Comparison of ENCODE assay signal across 8 mouse cellular contexts in the genomic region with DNA sequence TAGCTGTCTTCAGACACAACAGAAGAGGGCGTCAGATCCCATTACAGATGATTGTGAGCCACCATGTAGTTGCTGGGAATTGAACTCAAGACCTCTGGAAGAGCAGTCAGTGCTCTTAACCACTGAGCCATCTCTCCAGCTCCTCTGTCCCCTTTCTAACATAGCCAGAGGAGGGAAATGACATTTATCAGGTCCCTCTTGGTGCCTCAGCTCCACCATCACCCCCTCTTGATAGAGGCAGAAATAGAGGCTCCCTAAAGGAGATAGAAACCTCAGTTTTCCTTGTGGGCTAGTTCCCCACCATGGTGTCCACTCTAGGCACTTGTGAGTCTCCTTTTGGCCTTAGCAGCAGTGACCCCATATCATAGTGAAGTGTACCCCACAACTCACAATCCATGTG.
DNase-seq lines count a peak whose midpoint lies in the region; ATAC-seq and TF ChIP-seq lines count a peak whose summit lies in the region.
"Not testable (repeated sequence)": the region's sequence is repeated elsewhere in the genome, so short reads cannot be mapped to it uniquely, and the experiment has no call there.

No protein-coding gene starts in this region.

- H3K4me1 ChIP-seq in brown adipose tissue, adult 24 weeks (ENCODE audit: control insufficient read depth, insufficient read depth, insufficient read length, low read length), result peaks cover 66% of the 10 kb centered on the region
- peaks cover 55% of the 10 kb centered on the region for H3K4me1 ChIP-seq in forebrain, embryonic 13.5 days
- H3K4me1 ChIP-seq in heart, embryonic 14.5 days (ENCODE audit: control insufficient read depth in 2 of 2, insufficient read depth in 2 of 2, low read length in 2 of 2), result peaks cover 58 to 72% of the 10 kb centered on the region in 2 experiments
- peaks cover 14% of the 10 kb centered on the region for H3K4me1 ChIP-seq in hindbrain, postnatal 0 days (ENCODE audit: insufficient read depth, low read length)
- H3K4me1 ChIP-seq in liver, embryonic 14.5 days (replicated peaks; ENCODE audit: control insufficient read depth in 2 of 2, insufficient read depth in 2 of 2, low read length in 1 of 2), result peaks cover 60 to 64% of the 10 kb centered on the region in 2 experiments
- peaks cover 95% of the 10 kb centered on the region for H3K4me1 ChIP-seq in midbrain, embryonic 10.5 days
- peaks cover 65% of the 10 kb centered on the region for H3K4me1 ChIP-seq in stomach, embryonic 15.5 days

- H3K4me3 ChIP-seq in brown adipose tissue, adult 24 weeks (ENCODE audit: insufficient read depth, low read depth, low read length); forebrain, embryonic 13.5 days; heart, embryonic 14.5 days (ENCODE audit: control insufficient read depth in 1 of 2, insufficient read depth in 1 of 2, low read depth in 1 of 2, low read length in 2 of 2); hindbrain, postnatal 0 days (ENCODE audit: low read length); layer of hippocampus, adult 2 months; liver, embryonic 14.5 days (ENCODE audit: insufficient read depth in 1 of 2, low read depth in 2 of 2, low read length in 2 of 2); midbrain, embryonic 10.5 days; stomach, embryonic 15.5 days (replicated peaks): not testable (repeated sequence)

- 71% methylated on average over 1 of the region's 1 CpGs for WGBS in forebrain, embryonic 13.5 days
- WGBS in heart, embryonic 14.5 days, result 78% methylated on average over 1 of the region's 1 CpGs
- WGBS in hindbrain, postnatal 0 days, result 80% methylated on average over 1 of the region's 1 CpGs
- WGBS in liver, embryonic 14.5 days (ENCODE audit: insufficient replicate concordance), result 54% methylated on average over 1 of the region's 1 CpGs
- 82% methylated on average over 1 of the region's 1 CpGs for WGBS in midbrain, embryonic 10.5 days
- 68% methylated on average over 1 of the region's 1 CpGs for WGBS in stomach, embryonic 15.5 days

- not testable (repeated sequence) for H3K27me3 ChIP-seq in forebrain, embryonic 13.5 days; heart, embryonic 14.5 days (ENCODE audit: control insufficient read depth, insufficient read depth, low read length); hindbrain, postnatal 0 days (ENCODE audit: insufficient read depth, low read length); liver, embryonic 14.5 days (ENCODE audit: control insufficient read depth, insufficient read depth, low read length); stomach, embryonic 15.5 days (replicated peaks)
- H3K27me3 ChIP-seq in midbrain, embryonic 10.5 days (ENCODE audit: low read depth, poor library complexity, severe bottlenecking), result peaks cover 28% of the 10 kb centered on the region

- not testable (repeated sequence) for H3K36me3 ChIP-seq in forebrain, embryonic 13.5 days (ENCODE audit: poor library complexity, severe bottlenecking); heart, embryonic 14.5 days (ENCODE audit: control insufficient read depth, insufficient read depth, low read length); hindbrain, postnatal 0 days (ENCODE audit: insufficient read depth, low read length); liver, embryonic 14.5 days (replicated peaks; ENCODE audit: control insufficient read depth, insufficient read depth, low read depth); midbrain, embryonic 10.5 days; stomach, embryonic 15.5 days

- H3K27ac ChIP-seq in brown adipose tissue, adult 24 weeks (replicated peaks; ENCODE audit: low read depth, low read length), result peak overlapping the region; percentile 71; the same call in 1 of the 2 replicates
- peak overlapping the region; percentile 44 for H3K27ac ChIP-seq in forebrain, embryonic 13.5 days
- peak overlapping the region; percentile 83 to 87 for H3K27ac ChIP-seq in heart, embryonic 14.5 days (replicated peaks in 1 of 2; ENCODE audit: control insufficient read depth in 1 of 2, insufficient read depth in 1 of 2, low read depth in 2 of 2, low read length in 2 of 2)
- H3K27ac ChIP-seq in hindbrain, postnatal 0 days, result peak overlapping the region; percentile 60; the same call in 1 of the 2 replicates
- peak overlapping the region; percentile 86 for H3K27ac ChIP-seq in layer of hippocampus, adult 2 months
- H3K27ac ChIP-seq in liver, embryonic 14.5 days, result peak overlapping the region; percentile 97
- H3K27ac ChIP-seq in midbrain, embryonic 10.5 days (replicated peaks), result peak overlapping the region; percentile 6
- peak overlapping the region; percentile 85 for H3K27ac ChIP-seq in stomach, embryonic 15.5 days

- not testable (repeated sequence) for H3K9me3 ChIP-seq in forebrain, embryonic 13.5 days (replicated peaks); heart, embryonic 14.5 days (ENCODE audit: control insufficient read depth, low read length); hindbrain, postnatal 0 days (ENCODE audit: low read length); liver, embryonic 14.5 days (ENCODE audit: control insufficient read depth, low read length); midbrain, embryonic 10.5 days (replicated peaks); stomach, embryonic 15.5 days

- not testable (repeated sequence) for ATAC-seq in forebrain, embryonic 13.5 days; heart, embryonic 14.5 days (ENCODE audit: insufficient number of reproducible peaks, insufficient read depth, low FRiP score, low read depth); hindbrain, postnatal 0 days; liver, embryonic 14.5 days (ENCODE audit: insufficient read depth); stomach, embryonic 15.5 days (ENCODE audit: insufficient read depth, low FRiP score, low read depth)

- H3K9ac ChIP-seq in forebrain, embryonic 13.5 days; heart, embryonic 14.5 days (ENCODE audit: low read length); hindbrain, postnatal 0 days (replicated peaks; ENCODE audit: low read length); stomach, embryonic 15.5 days: not testable (repeated sequence)
- H3K9ac ChIP-seq in liver, embryonic 14.5 days (replicated peaks), result peak overlapping the region; percentile 72

- not testable (repeated sequence) for DNase-seq in hindbrain, postnatal 0 days (ENCODE audit: low spot score); layer of hippocampus, adult 2 months (ENCODE audit: low spot score in 2 of 2); liver, embryonic 14.5 days (ENCODE audit: low read depth in 3 of 3, low spot score in 3 of 3); midbrain, embryonic 10.5 days (ENCODE audit: low spot score)

- not testable (repeated sequence) for TF ChIP-seq EP300 in liver, embryonic 14.5 days (IDR thresholded peaks at IDR 0.05; ENCODE audit: low read depth)

- not testable (repeated sequence) for TF ChIP-seq CTCF in hindbrain, postnatal 0 days (IDR thresholded peaks at IDR 0.05; ENCODE audit: low read depth); layer of hippocampus, adult 2 months (conservative IDR thresholded peaks at IDR 0.05); liver, embryonic 14.5 days (IDR thresholded peaks at IDR 0.05; ENCODE audit: low read depth)

- H3K4me2 ChIP-seq in forebrain, embryonic 13.5 days; hindbrain, postnatal 0 days (ENCODE audit: low read depth, low read length); stomach, embryonic 15.5 days: not testable (repeated sequence)
- peak overlapping the region; percentile 0; the same call in 1 of the 2 replicates for H3K4me2 ChIP-seq in heart, embryonic 14.5 days (ENCODE audit: low read length)
- peak overlapping the region; percentile 94 for H3K4me2 ChIP-seq in liver, embryonic 14.5 days (ENCODE audit: low read depth)

Comparison
In these comparisons a context has a peak if more than half of its experiments do, and no peak if none do; other contexts are left out.
1. H3K27ac ChIP-seq: peak in every context shown above with its lines; median percentile 97 in liver, embryonic 14.5 days; 86 in layer of hippocampus, adult 2 months; 85 in heart, embryonic 14.5 days; 85 in stomach, embryonic 15.5 days; 71 in brown adipose tissue, adult 24 weeks; 60 in hindbrain, postnatal 0 days; 44 in forebrain, embryonic 13.5 days; 6 in midbrain, embryonic 10.5 days.